Mouse (Mus musculus): ENCODE data around the gene Isl2. TPM values are rescaled to one million over a fixed set of nuclear protein-coding genes. Genes with fewer than 3 reads are reported as not detected.
A peak's percentile ranks its signal among the peaks of the same experiment; 100 is the strongest.

Gene Isl2
- polyA plus RNA-seq, 1 experiment = 3.2 TPM

DNA sequence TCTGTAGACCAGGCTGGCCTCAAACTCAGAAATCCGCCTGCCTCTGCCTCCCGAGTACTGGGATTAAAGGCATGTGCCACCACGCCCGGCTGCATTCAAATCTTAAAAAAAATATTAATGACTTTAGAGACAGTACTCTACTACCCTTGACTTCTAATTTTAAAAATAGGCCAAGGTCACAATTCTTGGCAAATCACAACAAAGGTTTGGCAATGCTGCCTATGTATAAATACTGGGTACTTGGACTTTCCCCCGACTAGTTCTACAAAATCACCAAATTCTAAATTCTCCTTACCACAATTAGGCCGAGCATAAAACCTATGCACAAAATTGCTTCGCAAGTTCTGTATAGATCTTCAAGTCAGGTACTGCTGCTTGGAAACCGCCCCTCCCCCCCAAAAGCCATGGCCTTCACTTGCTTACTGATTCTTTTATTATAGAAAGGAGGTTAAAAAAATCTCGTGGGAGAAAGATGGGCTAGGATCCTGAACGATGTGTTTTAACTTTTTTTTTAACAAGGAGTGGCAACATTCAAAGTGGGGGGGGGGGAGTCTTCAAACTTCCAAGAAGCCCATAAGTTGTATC, 27.7 kb upstream of the Isl2 start:
- Histone ChIP-seq H3ac (ENCODE audit: control insufficient read depth, insufficient read length) (peak overlapping the region; percentile 46), H3K79me2 (ENCODE audit: control insufficient read depth, insufficient read depth) (peaks cover 37% of the 10 kb centered on the region), H3K36me3 (ENCODE audit: control insufficient read depth, insufficient read depth) (no peaks in the 10 kb centered on the region), H3K27me3 (ENCODE audit: control insufficient read depth, insufficient read depth, insufficient read length) (no peaks in the 10 kb centered on the region), H3K4me3 (peak overlapping the region; percentile 73), H3K4me2 (ENCODE audit: low read depth) (peak overlapping the region; percentile 82)
- TF ChIP-seq MAX (IDR thresholded peaks at IDR 0.05; ENCODE audit: low read depth) (no peak), REST (IDR thresholded peaks at IDR 0.05; ENCODE audit: insufficient read depth, insufficient read length) (no peak), USF1 (IDR thresholded peaks at IDR 0.05; ENCODE audit: low read depth) (no peak), POLR2A (IDR thresholded peaks at IDR 0.05; ENCODE audit: insufficient read length, low read depth) (no peak), TCF3 (IDR thresholded peaks at IDR 0.05; ENCODE audit: insufficient read length, low read depth) (no peak), MYOD1 (IDR thresholded peaks at IDR 0.05; ENCODE audit: control insufficient read depth in 1 of 3, insufficient read length in 2 of 3, low read depth in 2 of 3) (no peak), CEBPB (IDR thresholded peaks at IDR 0.05; ENCODE audit: insufficient read depth, poor library complexity, severe bottlenecking) (no peak), POLR2AphosphoS2 (IDR thresholded peaks at IDR 0.05; ENCODE audit: insufficient read length, low read depth) (no peak), TCF12 (IDR thresholded peaks at IDR 0.05; ENCODE audit: insufficient read depth, poor library complexity, severe bottlenecking) (no peak), SRF (IDR thresholded peaks at IDR 0.05; ENCODE audit: control insufficient read depth, insufficient read length, low read depth) (no peak), E2F4 (IDR thresholded peaks at IDR 0.05; ENCODE audit: insufficient read depth) (no peak), MYOG (IDR thresholded peaks at IDR 0.05; ENCODE audit: control insufficient read depth in 1 of 3, insufficient read depth in 1 of 3, insufficient read length in 2 of 3, low read depth in 2 of 3) (no peak)

DNA sequence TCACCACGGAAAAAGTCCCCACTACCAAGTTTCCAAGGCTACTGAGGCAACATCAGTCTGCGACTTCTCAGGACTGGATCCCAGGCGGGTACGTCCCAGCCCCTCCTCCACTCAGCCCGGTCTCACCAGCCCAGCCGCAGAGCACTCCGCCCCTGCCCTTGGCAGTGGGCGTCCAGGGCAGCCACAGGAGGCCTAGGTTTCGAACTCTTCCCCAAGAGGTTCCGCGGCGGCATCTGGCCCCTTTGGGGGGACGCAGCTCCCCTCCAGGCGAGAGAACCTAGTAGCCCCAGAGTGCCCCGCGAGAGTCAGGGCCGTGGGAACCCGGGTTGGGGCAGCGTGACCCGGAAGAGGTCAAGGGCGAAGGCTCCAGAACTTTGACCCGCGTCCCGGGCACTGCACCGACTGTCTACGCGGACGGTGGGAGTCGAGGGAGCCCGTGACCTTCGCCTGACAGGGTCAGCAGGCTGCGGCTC, 26.9 kb upstream of the Isl2 start:
- Histone ChIP-seq H3K27me3 (ENCODE audit: control insufficient read depth, insufficient read depth, insufficient read length) (no peaks in the 10 kb centered on the region), H3K36me3 (ENCODE audit: control insufficient read depth, insufficient read depth) (no peaks in the 10 kb centered on the region), H3K79me2 (ENCODE audit: control insufficient read depth, insufficient read depth) (peaks cover 37% of the 10 kb centered on the region), H3K4me3 (peak overlapping the region; percentile 73), H3ac (ENCODE audit: control insufficient read depth, insufficient read length) (peak overlapping the region; percentile 46), H3K4me2 (ENCODE audit: low read depth) (peak overlapping the region; percentile 82)
- TF ChIP-seq USF1 (IDR thresholded peaks at IDR 0.05; ENCODE audit: low read depth) = no peak
- no peak for TF ChIP-seq TCF3 (IDR thresholded peaks at IDR 0.05; ENCODE audit: insufficient read length, low read depth)
- no peak for TF ChIP-seq MAX (IDR thresholded peaks at IDR 0.05; ENCODE audit: low read depth)
- no peak for TF ChIP-seq MYOD1 (IDR thresholded peaks at IDR 0.05; ENCODE audit: control insufficient read depth in 1 of 3, insufficient read length in 2 of 3, low read depth in 2 of 3)
- no peak for TF ChIP-seq E2F4 (IDR thresholded peaks at IDR 0.05; ENCODE audit: insufficient read depth)
- TF ChIP-seq CEBPB (IDR thresholded peaks at IDR 0.05; ENCODE audit: insufficient read depth, poor library complexity, severe bottlenecking) = no peak
- TF ChIP-seq TCF12 (IDR thresholded peaks at IDR 0.05; ENCODE audit: insufficient read depth, poor library complexity, severe bottlenecking) = no peak
- no peak for TF ChIP-seq REST (IDR thresholded peaks at IDR 0.05; ENCODE audit: insufficient read depth, insufficient read length)
- no peak for TF ChIP-seq POLR2A (IDR thresholded peaks at IDR 0.05; ENCODE audit: insufficient read length, low read depth)
- no peak for TF ChIP-seq SRF (IDR thresholded peaks at IDR 0.05; ENCODE audit: control insufficient read depth, insufficient read length, low read depth)
- no peak for TF ChIP-seq POLR2AphosphoS2 (IDR thresholded peaks at IDR 0.05; ENCODE audit: insufficient read length, low read depth)
- TF ChIP-seq MYOG (IDR thresholded peaks at IDR 0.05; ENCODE audit: control insufficient read depth in 1 of 3, insufficient read depth in 1 of 3, insufficient read length in 2 of 3, low read depth in 2 of 3) = no peak

- Histone ChIP-seq H3K4me3 (peak within 1 kb of the TSS; percentile 73), H3K27me3 (ENCODE audit: control insufficient read depth, insufficient read depth, insufficient read length) (no peaks in the 10 kb centered on the region), H3K4me2 (ENCODE audit: low read depth) (peak within 1 kb of the TSS; percentile 92), H3K79me2 (ENCODE audit: control insufficient read depth, insufficient read depth) (peaks cover 33% of the 10 kb centered on the region), H3K36me3 (ENCODE audit: control insufficient read depth, insufficient read depth) (no peaks in the 10 kb centered on the region), H3ac (ENCODE audit: control insufficient read depth, insufficient read length) (peak within 1 kb of the TSS; percentile 46)
- TF ChIP-seq MYOG (IDR thresholded peaks at IDR 0.05; ENCODE audit: control insufficient read depth in 1 of 3, insufficient read depth in 1 of 3, insufficient read length in 2 of 3, low read depth in 2 of 3) (peak in 1 of 3 experiments; percentile 36), MAX (IDR thresholded peaks at IDR 0.05; ENCODE audit: low read depth) (no peak), MYOD1 (IDR thresholded peaks at IDR 0.05; ENCODE audit: control insufficient read depth in 1 of 3, insufficient read length in 2 of 3, low read depth in 2 of 3) (peak in 1 of 3 experiments; percentile 33), POLR2A (IDR thresholded peaks at IDR 0.05; ENCODE audit: insufficient read length, low read depth) (peak; percentile 55), SRF (IDR thresholded peaks at IDR 0.05; ENCODE audit: control insufficient read depth, insufficient read length, low read depth) (no peak)
These were observed 26.4 kb upstream of the Isl2 start, which contains the start of gene Etfa for GRCm38 (mm10) chr9:55512027-55512543. Gene Etfa (minus strand): TSS chr9:55512243.

DNA sequence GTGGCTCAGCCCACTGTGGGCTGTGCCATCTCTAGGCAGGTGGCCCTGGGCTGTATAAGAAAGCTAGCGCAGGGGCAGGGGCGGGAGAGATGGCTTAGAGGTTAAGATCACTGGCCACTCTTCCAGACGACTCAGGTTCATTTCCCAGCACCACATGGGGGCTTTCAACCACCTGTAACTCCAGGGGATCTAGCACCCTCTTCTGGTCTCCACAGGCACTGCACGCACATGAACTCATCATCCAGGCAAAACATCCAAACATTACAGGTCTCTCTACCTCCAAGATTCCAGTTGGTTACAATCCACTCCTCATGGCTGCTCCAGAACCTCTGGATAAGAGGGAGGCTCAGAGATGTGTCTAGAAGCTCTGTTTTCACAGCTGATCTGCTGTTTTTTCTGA, 12.8 kb upstream of the Isl2 start:
- Histone ChIP-seq H3ac (ENCODE audit: control insufficient read depth, insufficient read length) (no peak overlapping the region), H3K27me3 (ENCODE audit: control insufficient read depth, insufficient read depth, insufficient read length) (peaks cover 17% of the 10 kb centered on the region), H3K36me3 (ENCODE audit: control insufficient read depth, insufficient read depth) (no peaks in the 10 kb centered on the region), H3K4me3 (no peak overlapping the region), H3K4me2 (ENCODE audit: low read depth) (no peak overlapping the region), H3K79me2 (ENCODE audit: control insufficient read depth, insufficient read depth) (no peaks in the 10 kb centered on the region)
- no peak for TF ChIP-seq USF1 (IDR thresholded peaks at IDR 0.05; ENCODE audit: low read depth)

DNA sequence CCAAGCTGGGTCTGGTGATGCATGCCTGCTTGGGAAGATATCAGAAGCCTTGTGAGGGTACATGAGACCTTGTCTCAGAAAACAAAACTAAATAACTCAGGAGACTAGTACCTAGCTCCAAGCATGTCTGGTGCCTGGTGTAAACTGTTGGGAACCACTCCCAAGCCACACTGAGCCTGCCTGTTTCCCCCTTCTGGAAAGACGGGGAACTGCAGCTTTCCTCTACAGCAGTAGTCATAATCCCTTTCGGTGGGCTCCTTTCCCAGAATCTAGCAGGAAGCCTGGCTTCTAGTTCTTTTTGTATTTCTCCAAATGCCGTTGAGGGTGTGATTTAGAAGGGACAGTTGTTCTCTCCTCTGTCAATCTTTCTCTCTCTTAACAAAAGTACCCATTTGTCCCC, 2.6 kb upstream of the Isl2 start:
- no peak overlapping the region for H3K4me2 ChIP-seq (ENCODE audit: low read depth)
- peaks cover 9% of the 10 kb centered on the region for H3K27me3 ChIP-seq (ENCODE audit: control insufficient read depth, insufficient read depth, insufficient read length)
- H3ac ChIP-seq (ENCODE audit: control insufficient read depth, insufficient read length) = no peak overlapping the region
- TF ChIP-seq POLR2AphosphoS2 (IDR thresholded peaks at IDR 0.05; ENCODE audit: insufficient read length, low read depth) = no peak
- TF ChIP-seq TCF3 (IDR thresholded peaks at IDR 0.05; ENCODE audit: insufficient read length, low read depth) = no peak
- TF ChIP-seq POLR2A (IDR thresholded peaks at IDR 0.05; ENCODE audit: insufficient read length, low read depth) = no peak
- TF ChIP-seq MAX (IDR thresholded peaks at IDR 0.05; ENCODE audit: low read depth) = no peak
- TF ChIP-seq TCF12 (IDR thresholded peaks at IDR 0.05; ENCODE audit: insufficient read depth, poor library complexity, severe bottlenecking) = no peak
- TF ChIP-seq SRF (IDR thresholded peaks at IDR 0.05; ENCODE audit: control insufficient read depth, insufficient read length, low read depth) = no peak
- no peak for TF ChIP-seq USF1 (IDR thresholded peaks at IDR 0.05; ENCODE audit: low read depth)
- TF ChIP-seq MYOD1 (IDR thresholded peaks at IDR 0.05; ENCODE audit: control insufficient read depth in 1 of 3, insufficient read length in 2 of 3, low read depth in 2 of 3) = no peak
- TF ChIP-seq E2F4 (IDR thresholded peaks at IDR 0.05; ENCODE audit: insufficient read depth) = no peak
- TF ChIP-seq REST (IDR thresholded peaks at IDR 0.05; ENCODE audit: insufficient read depth, insufficient read length) = no peak
- TF ChIP-seq CEBPB (IDR thresholded peaks at IDR 0.05; ENCODE audit: insufficient read depth, poor library complexity, severe bottlenecking) = no peak
- TF ChIP-seq MYOG (IDR thresholded peaks at IDR 0.05; ENCODE audit: control insufficient read depth in 1 of 3, insufficient read depth in 1 of 3, insufficient read length in 2 of 3, low read depth in 2 of 3) = no peak
- no peaks in the 10 kb centered on the region for H3K36me3 ChIP-seq (ENCODE audit: control insufficient read depth, insufficient read depth)
- no peak overlapping the region for H3K4me3 ChIP-seq
- H3K79me2 ChIP-seq (ENCODE audit: control insufficient read depth, insufficient read depth) = no peaks in the 10 kb centered on the region

Data from myocyte (in vitro differentiated cells).